Mouse (Mus musculus) lung, adult 2 months (tissue): ENCODE measurements around the gene Ccdc85a.

Experiments
- CTCF ChIP-seq: fragments of 200-500 bp; IDR thresholded peaks from 2 replicates; pipeline ENCODE4 v1.5.1; 2011; ENCODE audit warnings: mild to moderate bottlenecking, low read length, control low read depth; ENCODE audit not compliant: insufficient read depth
- POLR2A ChIP-seq: fragments of 200-500 bp; IDR thresholded peaks from 2 replicates; pipeline ENCODE4 v1.6.1; 2011; ENCODE audit warnings: low read depth, mild to moderate bottlenecking, control low read depth, low read length, borderline replicate concordance; ENCODE audit errors: extremely low read depth

DNA sequence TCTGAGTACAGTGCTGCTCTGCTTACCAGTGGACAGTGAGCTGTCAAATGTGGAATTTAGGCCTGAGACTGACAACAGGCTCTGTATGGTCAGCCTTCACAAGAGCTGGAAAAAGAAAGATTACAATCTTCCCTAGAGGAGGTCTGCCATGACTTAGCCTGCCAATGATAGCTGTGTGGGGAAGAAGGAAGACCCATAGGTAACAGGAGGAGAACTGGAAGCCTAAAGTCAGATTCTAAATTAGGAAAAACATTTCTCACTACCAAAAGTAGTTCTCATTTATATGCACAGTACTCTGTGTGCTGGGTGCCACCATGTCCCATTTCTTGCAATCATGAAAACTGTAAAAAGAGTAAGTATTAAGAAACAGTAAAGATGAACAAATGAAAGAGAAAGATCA, 90.8 kb downstream of the Ccdc85a start:
- no peak for TF ChIP-seq CTCF
- no peak for TF ChIP-seq POLR2A
